Mouse (Mus musculus) liver, postnatal 0 days (tissue): ENCODE measurements around the gene Lnpep. TPM values are rescaled to one million over a fixed set of nuclear protein-coding genes. Genes with fewer than 3 reads are reported as not detected.

ENCODE experiments used
- ATAC-seq: fragments of 200-750 bp; cut with Nextera tagmentation; 2 replicates; pipeline ENCODE4 v1.8.0; 2017; ENCODE audit warnings: mild to moderate bottlenecking, moderate library complexity
- DNase-seq: peaks from one replicate; pipeline ENCODE4 v3.0.0-alpha.2; 2016
- H3K27ac ChIP-seq: fragments of 300-500 bp; sonication (generic); 2 replicates; pipeline ENCODE4 v1.5.1; 2014; ENCODE audit warnings: antibody characterized with exemption, moderate library complexity, mild to moderate bottlenecking, low read depth
- H3K27me3 ChIP-seq: fragments of 300-500 bp; sonication (generic); 2 replicates; pipeline ENCODE4 v1.6.1; 2014; ENCODE audit warnings: low read length, control low read depth, mixed read lengths; ENCODE audit not compliant: insufficient read depth
- H3K36me3 ChIP-seq: fragments of 300-500 bp; sonication (generic); replicated peaks from 2 replicates; pipeline ENCODE4 v1.6.1; 2014; ENCODE audit warnings: mild to moderate bottlenecking, control low read depth, low read length, moderate library complexity, mixed read lengths; ENCODE audit not compliant: insufficient read depth
- H3K4me1 ChIP-seq: fragments of 300-500 bp; sonication (generic); 2 replicates; pipeline ENCODE4 v1.6.1; 2014; ENCODE audit warnings: antibody characterized with exemption, mild to moderate bottlenecking, control low read depth; ENCODE audit not compliant: insufficient read depth
- H3K4me2 ChIP-seq: fragments of 300-500 bp; sonication (generic); 2 replicates; pipeline ENCODE4 v1.6.1; 2014; ENCODE audit warnings: low read depth, mild to moderate bottlenecking, low read length, moderate library complexity, mixed read lengths
- H3K4me3 ChIP-seq: fragments of 300-500 bp; sonication (generic); 2 replicates; pipeline ENCODE4 v1.5.1; 2014; ENCODE audit warnings: low read depth, low read length
- H3K9ac ChIP-seq: fragments of 300-500 bp; sonication (generic); replicated peaks from 2 replicates; pipeline ENCODE4 v1.6.1; 2014; ENCODE audit warnings: mild to moderate bottlenecking, moderate library complexity
- H3K9me3 ChIP-seq: fragments of 300-500 bp; sonication (generic); 2 replicates; pipeline ENCODE4 v1.6.1; 2016; ENCODE audit warnings: mild to moderate bottlenecking, control low read depth, low read length, mixed read lengths
- CTCF ChIP-seq: sonication (generic); IDR thresholded peaks from 2 replicates; pipeline ENCODE4 v1.5.1; 2016; ENCODE audit warnings: antibody characterized with exemption, low read depth
- EP300 ChIP-seq: IDR thresholded peaks from 2 replicates; pipeline ENCODE4 v1.6.1; 2016; ENCODE audit warnings: antibody characterized with exemption, low read depth, mild to moderate bottlenecking
- WGBS: fragments of 180-500 bp; shearing (Covaris S2); extraction: QIAGEN DNeasy Blood & Tissue Kit; methylation state at CpG from one replicate; pipeline ENCODE4 v1.1.7; 2014; ENCODE audit not compliant: insufficient replicate concordance; 5-methylcytosine and 5-hydroxymethylcytosine counted together
- polyA plus RNA-seq: library from polyadenylated mRNA; unstranded; fragments of >200 nt; fragmentation: Nextera tagmentation; extraction: Ambion mirVana; gene quantifications from 2 replicates; pipeline ENCODE4 v1.2.1, GENCODE M21; 2015

Lnpep gene
- polyA plus RNA-seq, 1 experiment from 2014 or later = 3.1 TPM

DNA sequence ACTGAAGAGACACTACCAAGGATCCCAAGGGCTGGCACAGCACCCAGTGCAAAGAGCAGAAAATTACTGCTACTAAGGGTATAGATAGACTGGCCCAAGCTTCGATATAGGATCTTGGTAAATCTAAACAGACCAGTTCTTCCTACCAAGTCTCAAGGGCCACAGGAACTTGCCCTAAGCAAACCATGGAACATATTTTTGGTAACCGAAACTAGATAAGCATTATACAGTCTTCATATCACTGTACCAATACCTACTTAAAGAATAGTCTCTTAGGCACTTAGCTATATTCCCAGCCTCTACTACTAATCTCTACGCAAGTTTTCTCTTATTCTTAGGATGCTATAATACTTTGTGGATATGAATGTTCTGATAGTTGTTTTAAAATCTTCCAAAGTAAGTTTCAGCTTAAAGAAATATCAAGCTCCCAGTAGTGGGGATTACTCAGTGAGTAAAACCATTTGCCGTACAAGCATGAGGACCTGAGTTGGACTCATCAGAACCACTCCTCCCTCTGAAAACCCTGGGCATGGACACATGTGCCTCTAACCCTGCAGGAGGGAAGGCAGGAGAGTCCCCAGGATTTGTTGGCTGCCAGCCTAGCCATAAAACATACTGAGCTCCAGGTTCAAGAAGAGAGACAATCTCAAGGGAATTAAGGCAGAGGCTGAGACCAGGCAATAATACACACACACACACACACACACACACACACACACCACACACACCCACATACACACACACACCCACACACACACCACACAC is 7.2 kb downstream of the Lnpep start:
- peaks cover 22% of the 10 kb centered on the region for H3K4me1 ChIP-seq
- no peaks in the 10 kb centered on the region for H3K9me3 ChIP-seq
- no peak overlapping the region for H3K4me3 ChIP-seq
- H3K9ac ChIP-seq = no peak overlapping the region
- DNase-seq (no peak), ATAC-seq (no peak)
- H3K36me3 ChIP-seq = no peaks in the 10 kb centered on the region
- no peak overlapping the region for H3K4me2 ChIP-seq
- H3K27ac ChIP-seq = no peak overlapping the region
- WGBS = 71% methylated on average over 4 of the region's 4 CpGs
- H3K27me3 ChIP-seq = no peaks in the 10 kb centered on the region
- TF ChIP-seq CTCF (no peak), EP300 (no peak)

DNA sequence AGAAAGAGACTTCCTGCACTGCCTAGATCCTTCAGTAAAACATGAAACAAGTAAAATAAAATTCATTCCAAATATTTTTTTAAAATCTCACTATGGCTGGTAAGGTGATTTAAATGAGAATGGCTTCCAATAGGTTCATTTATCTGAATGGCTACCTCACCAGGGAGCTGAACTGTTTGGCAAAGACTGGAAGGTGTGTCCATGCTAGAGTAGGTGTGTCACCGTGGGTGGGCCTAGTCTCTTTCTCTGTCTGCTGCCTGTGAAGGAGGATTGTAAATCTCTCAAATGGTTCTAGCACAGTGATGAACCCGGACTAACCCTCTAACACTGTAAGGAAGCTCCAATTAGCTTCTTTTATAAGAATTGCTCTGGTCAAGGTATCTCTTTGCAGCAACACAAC is 12.5 kb downstream of the Lnpep start:
- ATAC-seq (no peak), DNase-seq (no peak)
- H3K9ac ChIP-seq = no peak overlapping the region
- H3K4me2 ChIP-seq = no peak overlapping the region
- H3K27me3 ChIP-seq = no peaks in the 10 kb centered on the region
- no peak overlapping the region for H3K4me3 ChIP-seq
- H3K36me3 ChIP-seq = no peaks in the 10 kb centered on the region
- peaks cover 12% of the 10 kb centered on the region for H3K4me1 ChIP-seq
- TF ChIP-seq CTCF = no peak
- no peak for TF ChIP-seq EP300
- H3K27ac ChIP-seq = no peak overlapping the region
- 82% methylated on average over 2 of the region's 2 CpGs for WGBS
- H3K9me3 ChIP-seq = no peaks in the 10 kb centered on the region

DNA sequence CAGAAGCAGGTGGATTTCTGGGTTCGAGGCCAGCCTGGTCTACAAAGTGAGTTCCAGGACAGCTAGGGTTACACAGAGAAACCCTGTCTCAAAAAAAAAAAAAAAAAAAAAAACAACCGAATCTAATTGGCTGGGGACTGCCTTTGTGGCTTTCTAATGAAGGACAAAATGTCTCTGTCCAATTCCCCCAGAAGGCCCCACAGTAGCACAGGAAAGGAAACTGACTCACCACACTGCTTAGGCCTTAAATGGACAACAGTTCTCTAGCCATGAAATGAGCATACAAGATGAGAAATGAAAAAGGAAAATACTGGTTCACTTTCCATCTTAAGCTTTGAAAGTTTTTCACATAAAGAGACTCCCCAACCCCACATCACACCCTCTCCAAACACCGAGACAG is 15.3 kb downstream of the Lnpep start:
- no peaks in the 10 kb centered on the region for H3K36me3 ChIP-seq
- H3K4me2 ChIP-seq = no peak overlapping the region
- no peak overlapping the region for H3K27ac ChIP-seq
- DNase-seq (no peak), ATAC-seq (no peak)
- no peak overlapping the region for H3K4me3 ChIP-seq
- 57% methylated on average over 3 of the region's 3 CpGs for WGBS
- peaks cover 10% of the 10 kb centered on the region; the same call in 1 of the 2 replicates for H3K4me1 ChIP-seq
- no peaks in the 10 kb centered on the region for H3K9me3 ChIP-seq
- no peaks in the 10 kb centered on the region for H3K27me3 ChIP-seq
- no peak overlapping the region for H3K9ac ChIP-seq
- no peak for TF ChIP-seq EP300
- no peak for TF ChIP-seq CTCF

DNA sequence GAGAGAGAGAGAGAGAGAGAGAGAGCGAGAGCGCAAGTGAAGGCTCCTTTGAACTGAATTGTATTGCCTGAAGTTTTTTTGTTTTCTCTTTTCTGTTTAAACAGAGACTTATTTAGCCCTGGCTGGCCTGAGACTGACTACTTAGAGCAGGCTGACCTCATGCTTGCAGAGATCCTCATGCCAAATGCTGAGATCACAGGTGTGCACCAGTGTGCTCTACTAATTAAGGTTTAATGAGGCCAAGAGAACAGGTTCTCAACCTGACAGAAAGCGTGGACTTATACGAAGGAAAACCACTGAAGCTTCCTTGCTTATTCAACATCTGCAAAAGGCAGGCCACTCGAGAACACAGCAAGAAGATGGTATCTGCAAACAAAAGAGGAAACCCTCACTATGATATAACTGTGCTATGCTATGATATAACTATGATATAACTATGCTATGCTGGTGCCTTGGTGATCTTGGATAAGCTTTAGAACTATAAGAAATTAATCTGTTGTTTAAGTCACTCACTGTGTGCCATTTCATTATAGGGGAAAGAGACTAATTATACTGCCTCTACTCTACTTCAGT is 16.3 kb downstream of the Lnpep start:
- no peak overlapping the region for H3K4me2 ChIP-seq
- H3K9me3 ChIP-seq = no peaks in the 10 kb centered on the region
- H3K4me3 ChIP-seq = no peak overlapping the region
- no peak overlapping the region for H3K9ac ChIP-seq
- no peaks in the 10 kb centered on the region for H3K27me3 ChIP-seq
- peaks cover 12% of the 10 kb centered on the region; the same call in 1 of the 2 replicates for H3K4me1 ChIP-seq
- H3K27ac ChIP-seq = no peak overlapping the region
- DNase-seq (no peak), ATAC-seq (no peak)
- TF ChIP-seq CTCF = no peak
- TF ChIP-seq EP300 = no peak
- 65% methylated on average over 5 of the region's 5 CpGs for WGBS
- H3K36me3 ChIP-seq = no peaks in the 10 kb centered on the region

- Histone ChIP-seq H3K9me3 (no peaks in the 10 kb centered on the region), H3K27me3 (no peaks in the 10 kb centered on the region), H3K9ac (no peak overlapping the region), H3K36me3 (no peaks in the 10 kb centered on the region), H3K4me3 (no peak overlapping the region), H3K4me1 (peaks cover 23% of the 10 kb centered on the region), H3K27ac (no peak overlapping the region), H3K4me2 (no peak overlapping the region)
- no peak for ATAC-seq
- no peak for DNase-seq
- 88% methylated on average over 2 of the region's 2 CpGs for WGBS
- no peak for TF ChIP-seq EP300
- TF ChIP-seq CTCF = no peak
Observed at GRCm38 (mm10) chr17:17604554-17604953, 20.3 kb downstream of the Lnpep start.

DNA sequence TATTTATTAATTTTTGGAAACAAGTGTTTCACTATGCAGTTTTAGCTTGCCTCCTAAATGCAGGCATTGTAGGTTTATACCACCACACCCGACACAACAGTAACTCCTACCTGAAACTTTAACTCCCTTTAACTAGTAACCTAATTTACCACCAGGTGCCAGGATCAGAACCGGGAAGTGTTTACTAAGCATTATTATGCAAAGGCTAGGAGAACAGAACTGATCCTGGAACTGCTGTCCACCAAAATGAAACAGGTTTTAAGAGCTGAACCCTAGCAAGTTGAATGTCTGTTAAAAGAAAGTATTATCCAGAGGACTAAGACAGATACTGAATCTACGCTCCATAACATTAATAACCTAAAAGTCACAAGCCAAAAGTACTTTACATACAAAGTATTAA is 21.2 kb downstream of the Lnpep start:
- Histone ChIP-seq H3K9ac (no peak overlapping the region), H3K36me3 (no peaks in the 10 kb centered on the region), H3K9me3 (no peaks in the 10 kb centered on the region), H3K4me2 (no peak overlapping the region), H3K4me1 (peaks cover 26% of the 10 kb centered on the region), H3K27ac (no peak overlapping the region), H3K4me3 (no peak overlapping the region), H3K27me3 (no peaks in the 10 kb centered on the region)
- no peak for TF ChIP-seq CTCF
- TF ChIP-seq EP300 = no peak
- DNase-seq (no peak), ATAC-seq (no peak)
- WGBS = 80% methylated on average over 3 of the region's 3 CpGs
